Mouse (Mus musculus) spleen, adult 18-20 months (tissue): ENCODE measurements around the gene Dnajb2.
"Not testable (repeated sequence)": the region's sequence is repeated elsewhere in the genome, so short reads cannot be mapped to it uniquely, and the experiment has no call there.

ENCODE experiments used
- DNase-seq, 2 experiments: peaks; one replicate each; pipeline ENCODE4 v3.0.0; 2022; ENCODE audit warnings: mixed read lengths in 2 of 2

Dnajb2 gene

DNA sequence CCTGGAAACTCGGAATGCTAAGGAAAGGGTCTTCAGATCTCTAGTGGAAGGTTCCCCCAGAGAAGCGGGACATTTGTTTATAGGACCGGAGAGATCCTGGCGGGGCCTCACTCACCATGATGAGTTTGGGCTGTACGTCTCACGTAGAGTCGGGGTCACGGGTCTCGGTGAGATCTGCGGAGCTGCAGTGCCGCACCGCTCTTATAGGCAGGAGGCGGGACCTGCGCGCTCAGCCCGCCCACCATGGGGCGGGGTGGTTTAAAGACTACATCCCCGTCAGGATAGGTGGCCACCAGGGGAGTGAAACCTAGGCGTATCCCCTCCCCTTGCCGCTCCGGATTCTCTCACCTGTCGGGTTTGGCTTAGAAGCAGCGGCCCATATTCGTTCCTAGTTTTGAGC, 17.1 kb upstream of the Dnajb2 start:
- peak; percentile 93 to 98 for DNase-seq

DNA sequence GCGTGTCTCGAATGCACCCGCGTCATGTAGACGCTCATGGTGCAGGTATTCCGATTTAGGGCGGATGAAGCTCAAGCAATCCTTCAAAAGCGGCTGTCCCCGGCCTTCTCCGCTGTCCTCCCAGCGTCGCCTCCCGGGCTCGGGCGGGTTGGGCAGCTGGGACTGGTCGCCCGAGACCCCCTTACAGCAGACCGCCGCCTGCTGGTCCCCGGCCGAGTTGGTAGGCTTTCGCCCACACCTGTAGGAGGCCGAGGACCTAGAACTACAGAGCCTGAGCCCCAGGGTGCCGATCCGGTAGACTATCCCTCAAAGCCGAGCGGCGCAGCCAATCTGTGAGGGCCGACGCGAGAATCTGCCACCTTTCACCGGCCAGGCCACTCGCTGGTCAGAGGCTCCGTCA, 16.7 kb upstream of the Dnajb2 start, which contains the start of gene Tuba4a:
Tuba4a (minus strand) TSS at position 335 of the 400 bp plus-strand sequence.
- no peak for DNase-seq

DNA sequence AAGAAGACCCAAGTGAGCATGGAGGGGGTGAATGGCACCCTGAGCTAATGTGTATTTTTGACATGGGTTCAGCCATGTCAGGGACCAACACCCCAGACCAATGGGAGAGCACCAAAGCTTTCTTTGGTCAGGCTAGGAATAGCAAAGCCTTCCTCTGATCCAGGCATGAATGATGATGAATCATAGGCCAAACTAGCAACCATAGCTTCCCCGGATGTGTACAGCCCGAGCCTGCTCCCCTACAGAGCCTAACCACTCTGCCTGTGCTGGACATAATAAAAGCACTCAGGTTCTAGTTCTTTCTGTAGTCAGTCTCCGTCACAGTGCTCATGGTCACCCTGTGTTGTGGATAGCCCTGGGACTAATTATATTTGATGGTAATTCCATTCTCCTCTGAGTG, 14.7 kb upstream of the Dnajb2 start:
- no peak for DNase-seq

DNA sequence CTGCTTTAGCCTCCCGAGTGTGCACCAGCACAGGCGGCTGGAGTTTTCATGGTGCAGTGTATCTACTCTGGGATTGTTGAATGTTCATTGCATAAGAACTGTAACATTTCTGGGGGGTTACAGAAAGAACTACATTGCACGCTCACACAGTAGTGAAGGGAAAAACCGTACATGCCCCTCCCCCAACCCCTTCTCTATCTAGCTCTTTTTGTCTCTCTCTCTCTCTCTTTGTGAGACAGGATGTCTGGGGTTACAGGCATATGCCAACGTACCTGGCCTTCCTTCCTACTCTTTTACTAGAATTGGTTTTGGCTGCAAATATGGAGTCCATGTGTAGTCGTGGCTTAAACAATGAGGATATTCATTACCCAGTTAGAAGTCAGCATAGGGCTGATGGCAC, 13.3 kb upstream of the Dnajb2 start:
- no peak for DNase-seq

DNA sequence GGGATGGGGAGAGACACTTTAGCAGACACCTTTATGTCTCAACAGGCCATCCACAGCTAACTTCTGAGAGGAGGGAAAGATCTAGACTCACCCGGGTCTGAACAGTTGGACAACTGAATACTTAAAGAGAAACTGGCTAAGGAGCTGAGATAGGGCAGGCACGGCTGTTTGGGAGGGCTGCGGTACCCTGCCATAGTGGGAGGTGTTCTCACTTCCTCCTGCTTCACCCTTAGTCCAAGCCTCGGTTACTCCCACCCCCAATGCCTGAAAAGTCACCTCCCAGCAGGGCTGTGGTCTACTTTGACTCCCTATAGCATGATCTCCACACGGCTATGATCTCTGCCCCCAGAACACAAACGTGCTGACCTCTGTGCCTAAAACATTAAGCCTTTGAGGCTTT, 12.7 kb upstream of the Dnajb2 start:
- DNase-seq: no peak

DNA sequence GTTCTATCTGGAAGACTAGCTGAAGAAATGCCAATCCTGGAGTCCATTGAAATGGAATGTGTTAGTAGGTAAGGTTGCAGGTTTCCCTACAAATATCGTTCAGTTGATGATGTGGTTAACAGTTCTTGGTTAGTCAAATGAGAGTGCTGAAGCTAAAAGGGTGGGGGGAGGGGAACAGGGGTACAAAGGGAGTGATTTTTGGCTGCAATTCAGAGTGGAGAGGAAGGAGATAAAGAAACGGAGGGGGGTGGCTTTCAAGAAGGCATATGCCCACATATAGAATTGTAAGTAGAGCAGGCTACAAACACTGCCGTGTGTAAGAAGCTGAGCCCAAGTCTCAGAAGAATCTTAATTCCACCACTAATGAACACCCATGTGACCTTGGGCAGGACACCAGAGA, 10.7 kb upstream of the Dnajb2 start:
- no peak for DNase-seq

DNA sequence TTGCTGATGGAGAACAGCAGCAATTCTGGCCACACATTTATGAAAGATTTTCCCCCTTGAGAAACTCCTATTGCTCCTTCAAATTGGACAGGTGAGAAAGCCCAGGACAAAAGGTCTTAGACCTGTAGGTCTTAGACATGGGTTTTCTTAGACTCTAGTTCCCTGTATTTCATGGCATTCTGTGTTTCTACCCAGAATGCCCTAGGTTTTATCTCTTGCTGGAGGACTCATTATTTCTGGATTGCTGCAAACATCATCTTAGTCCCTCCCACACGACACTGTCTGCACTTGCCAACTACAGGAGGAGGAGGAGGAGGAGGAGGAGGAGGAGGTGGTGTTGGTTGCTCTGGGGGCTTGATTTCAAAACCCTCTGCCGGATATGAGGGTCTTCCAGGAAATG, 10.1 kb upstream of the Dnajb2 start:
- no peak for DNase-seq

DNA sequence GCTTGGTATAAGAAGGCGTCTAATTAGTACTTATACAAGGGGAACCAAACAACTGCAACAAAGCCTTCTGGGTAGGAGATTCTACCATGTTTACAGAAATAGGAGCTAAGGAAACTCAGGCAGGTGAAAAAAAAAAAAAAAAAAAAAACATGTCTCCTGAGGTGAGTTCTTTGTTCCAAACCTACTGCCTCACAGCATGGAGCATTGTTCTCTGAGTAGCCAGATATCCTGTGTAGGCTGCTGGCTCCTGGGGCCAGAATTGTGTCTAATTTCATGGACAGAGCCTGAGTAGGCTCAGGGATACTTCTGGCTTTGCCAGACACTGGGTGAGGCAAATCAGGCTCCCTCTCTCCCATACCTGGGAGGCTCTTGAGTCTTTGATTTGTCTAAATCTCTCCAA, 8.6 kb upstream of the Dnajb2 start:
- no peak for DNase-seq

DNA sequence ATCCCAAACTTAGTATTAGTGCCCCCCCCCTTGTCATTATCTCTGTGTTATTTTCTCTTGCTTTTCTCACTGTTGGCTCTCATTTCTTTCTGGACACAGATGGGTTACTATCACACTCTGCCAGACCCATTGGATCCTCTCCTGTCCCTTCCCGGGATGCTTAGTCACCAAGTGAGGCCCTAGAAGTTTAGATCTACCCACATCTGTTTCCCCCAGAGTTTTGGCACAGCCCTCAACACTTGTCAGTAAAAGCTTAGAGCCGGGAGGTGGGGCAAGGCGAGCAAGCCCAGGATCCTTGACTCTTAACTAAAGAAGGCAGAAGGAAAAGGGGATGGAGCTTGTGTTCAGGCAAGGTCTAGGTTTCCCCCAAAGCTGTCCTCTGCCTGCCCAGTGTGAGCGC, 7.0 kb upstream of the Dnajb2 start:
- no peak for DNase-seq

DNA sequence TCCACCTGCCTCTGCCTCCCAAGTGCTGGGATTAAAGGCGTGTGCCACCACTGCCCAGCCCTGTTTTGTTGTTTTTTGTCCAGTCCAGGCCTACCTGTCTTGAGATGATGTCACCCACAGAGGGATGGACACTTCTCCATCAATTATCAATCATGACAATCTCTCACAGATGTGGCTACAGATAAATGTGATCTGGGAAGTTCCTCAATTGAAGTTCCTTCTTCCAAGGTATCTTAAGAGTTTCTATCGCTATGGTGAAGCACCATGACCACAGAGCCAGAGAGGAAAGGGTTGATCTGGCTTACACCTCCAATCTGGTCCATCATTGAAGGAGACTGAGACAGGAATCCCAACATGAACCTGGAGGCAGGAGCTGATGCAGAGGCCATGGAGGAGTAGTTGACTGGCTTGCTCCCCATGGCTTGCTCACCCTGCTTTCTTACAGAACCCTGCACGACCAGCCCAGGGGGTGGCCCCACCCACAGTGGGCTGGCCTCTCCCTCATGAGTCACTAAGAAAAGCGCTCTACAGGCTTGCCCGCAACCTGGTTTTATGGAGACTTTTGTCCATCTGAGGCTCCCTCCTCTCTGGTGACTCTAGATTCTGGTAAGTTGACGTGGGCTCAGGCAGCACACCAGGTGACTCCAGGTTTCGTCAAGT, 5.7 kb upstream of the Dnajb2 start:
- DNase-seq: no peak

DNA sequence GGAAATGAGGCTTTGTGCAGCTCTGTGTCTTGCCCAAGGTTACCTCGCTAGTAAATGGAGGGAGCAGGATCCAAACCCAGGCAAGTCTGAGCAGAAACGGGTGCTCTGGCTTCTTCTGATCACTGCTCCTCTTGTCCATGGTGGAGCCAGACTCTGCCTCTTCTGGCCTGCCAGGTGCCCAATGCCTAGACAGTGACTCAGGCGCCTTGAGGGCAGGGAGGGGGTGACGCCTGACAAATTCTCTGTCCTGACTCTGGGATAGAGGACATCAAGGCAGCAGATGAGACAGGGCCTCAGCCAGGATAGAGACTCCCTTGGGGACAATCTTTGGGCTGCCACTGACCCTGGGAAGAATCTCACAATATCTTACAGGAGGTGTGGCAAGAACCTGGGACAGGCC, 5.0 kb upstream of the Dnajb2 start:
- no peak for DNase-seq

DNA sequence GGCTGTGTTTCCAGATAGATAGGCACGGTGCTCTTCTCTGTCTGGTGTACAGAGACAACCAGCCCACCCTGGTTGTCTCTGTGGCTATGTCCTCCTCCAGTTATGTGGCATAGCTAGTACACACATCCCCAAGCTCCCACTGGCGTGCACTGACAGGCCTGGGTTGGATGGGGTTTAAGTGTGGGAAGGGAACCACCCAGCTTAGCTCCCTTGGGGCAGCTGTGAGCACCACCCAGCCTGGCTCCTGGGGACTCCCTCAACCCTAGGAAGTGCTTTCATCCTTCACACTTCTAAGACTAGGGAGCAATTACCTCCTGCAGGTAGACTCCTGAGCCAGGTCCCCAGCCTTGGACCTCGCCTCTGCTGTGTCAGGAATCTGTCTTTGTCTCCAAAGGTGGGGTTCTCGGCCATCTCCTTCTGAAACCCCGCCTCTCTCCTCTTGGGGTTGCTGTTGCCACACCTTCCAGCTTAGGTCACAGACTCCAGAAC, 4.5 kb upstream of the Dnajb2 start, which contains the start of gene A630095N17Rik:
A630095N17Rik (minus strand) TSS at position 439 of the 489 bp plus-strand sequence.
- no peak for DNase-seq

DNA sequence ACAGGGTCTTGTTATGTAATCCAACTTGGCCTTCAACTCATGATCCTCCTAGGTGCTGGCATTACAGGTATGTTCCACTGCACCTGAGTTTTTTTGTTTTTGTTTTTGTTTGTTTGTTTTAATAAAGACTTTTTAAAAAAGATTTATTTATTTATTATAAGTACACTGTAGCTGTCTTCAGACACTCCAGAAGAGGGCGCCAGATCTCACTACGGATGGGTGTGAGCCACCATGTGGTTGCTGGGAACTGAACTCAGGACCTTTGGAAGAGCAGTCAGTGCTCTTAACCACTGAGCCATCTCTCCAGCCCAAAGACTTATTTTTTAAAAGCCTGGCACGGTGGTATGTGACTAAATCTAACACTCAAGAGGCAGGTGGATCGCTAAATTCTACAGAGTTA, 3.7 kb upstream of the Dnajb2 start:
- not testable (repeated sequence) for DNase-seq

DNA sequence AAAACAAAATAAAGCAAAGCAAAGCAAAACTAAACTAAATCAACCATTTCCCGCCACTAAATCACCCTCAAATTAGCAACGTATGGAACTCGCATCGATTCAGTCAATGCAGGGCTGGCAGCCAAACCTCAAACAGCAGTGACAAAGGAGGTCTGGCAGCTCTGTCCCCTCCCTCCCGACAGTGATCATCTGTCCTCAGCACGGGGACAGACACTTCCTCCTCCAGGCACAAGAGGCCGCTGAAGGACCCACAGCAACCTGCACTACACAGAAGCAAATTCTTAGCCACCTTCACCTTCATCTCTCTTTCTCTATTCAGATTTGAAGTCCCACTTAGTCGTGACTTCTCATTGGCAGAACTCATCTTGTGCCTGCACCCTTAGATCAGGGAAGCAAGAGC, 1.6 kb upstream of the Dnajb2 start:
- peak; percentile 63 to 66 for DNase-seq

DNA sequence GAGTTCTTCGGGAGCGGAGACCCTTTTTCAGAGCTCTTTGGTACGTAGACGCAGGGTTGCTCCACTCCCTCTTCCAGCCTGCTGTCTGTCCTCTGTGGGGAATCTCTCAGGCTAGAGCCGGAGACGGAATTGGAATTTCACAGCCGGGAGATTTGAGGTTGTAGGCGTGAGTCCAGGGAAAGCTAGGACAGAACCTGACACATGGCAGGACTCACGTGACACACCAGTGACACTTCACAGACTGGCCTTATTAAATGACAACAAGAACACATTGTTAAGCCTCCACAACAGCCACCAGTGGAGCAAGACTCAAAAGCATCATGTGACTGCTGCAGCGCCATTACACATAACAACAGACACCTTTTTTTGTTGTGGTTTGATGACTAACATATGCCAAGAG, 3.4 kb downstream of the Dnajb2 start:
- no peak for DNase-seq

DNA sequence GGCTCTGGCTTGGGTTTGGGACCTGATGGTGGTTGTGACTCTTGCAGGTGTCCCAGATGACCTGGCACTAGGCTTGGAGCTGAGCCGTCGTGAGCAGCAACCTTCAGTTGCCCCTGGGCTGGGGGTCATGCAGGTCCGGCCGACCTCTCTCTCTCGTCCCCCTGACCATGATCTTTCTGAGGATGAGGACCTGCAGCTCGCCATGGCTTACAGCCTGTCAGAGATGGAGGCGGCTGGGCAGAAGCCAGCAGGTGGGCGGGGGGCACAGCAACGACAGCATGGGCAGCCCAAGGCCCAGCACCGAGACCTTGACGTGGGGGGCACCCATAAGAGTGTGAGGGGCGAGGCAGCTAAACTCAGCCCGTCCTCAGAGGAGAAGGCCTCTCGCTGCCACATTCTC, 7.2 kb downstream of the Dnajb2 start:
- no peak for DNase-seq

DNA sequence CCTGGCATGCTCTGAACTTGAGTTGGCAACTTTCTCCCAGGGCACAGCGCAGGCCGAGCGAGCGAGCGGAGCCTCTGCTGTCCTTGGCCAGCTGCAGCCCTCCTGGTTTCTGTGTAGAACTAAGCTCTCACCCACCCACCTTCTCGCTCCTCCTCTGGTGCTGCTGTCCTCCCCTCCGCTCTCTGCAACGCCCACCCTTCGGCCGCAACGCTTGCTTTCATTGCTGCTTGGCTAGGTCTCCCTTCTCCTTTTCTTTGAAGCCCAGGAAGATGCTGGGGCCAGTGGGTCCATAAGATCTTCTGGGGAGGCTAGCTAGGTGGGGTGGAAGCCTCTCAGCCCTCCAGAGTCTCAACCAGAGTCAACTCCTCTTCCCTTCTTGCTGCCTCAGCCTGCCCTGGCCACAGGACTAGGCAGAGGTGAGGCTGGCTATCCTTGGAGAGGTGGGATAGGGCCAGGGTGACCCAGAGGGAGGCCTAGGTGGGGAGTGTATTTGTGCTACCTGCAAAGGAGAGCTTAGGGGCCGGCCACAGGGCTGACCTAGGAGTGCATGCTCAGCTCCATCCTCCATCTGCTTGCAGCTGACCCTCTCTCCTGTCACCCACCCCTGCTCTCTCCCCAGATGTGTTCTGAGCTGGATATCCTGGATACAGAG, 8.1 kb downstream of the Dnajb2 start:
- no peak for DNase-seq

DNA sequence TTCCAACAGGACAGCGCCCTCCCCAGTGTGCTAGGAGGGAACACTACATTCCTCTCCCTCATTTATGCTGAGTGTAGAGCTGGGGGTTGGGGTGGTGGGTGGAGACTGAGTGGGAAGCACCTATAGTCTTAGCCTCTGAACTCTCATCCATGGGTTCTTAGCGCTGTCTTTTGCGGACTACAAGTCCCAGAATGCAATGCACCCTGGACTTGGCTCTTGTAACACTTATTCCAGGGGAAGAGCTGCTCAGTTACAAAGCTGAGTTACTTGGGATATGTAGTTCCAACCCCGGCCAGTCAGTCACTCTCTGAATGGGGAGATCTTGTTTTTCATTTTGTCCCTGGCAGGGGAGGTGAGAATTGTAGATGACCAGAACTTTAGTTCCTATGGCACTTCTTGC, 8.6 kb downstream of the Dnajb2 start:
- DNase-seq: no peak

DNA sequence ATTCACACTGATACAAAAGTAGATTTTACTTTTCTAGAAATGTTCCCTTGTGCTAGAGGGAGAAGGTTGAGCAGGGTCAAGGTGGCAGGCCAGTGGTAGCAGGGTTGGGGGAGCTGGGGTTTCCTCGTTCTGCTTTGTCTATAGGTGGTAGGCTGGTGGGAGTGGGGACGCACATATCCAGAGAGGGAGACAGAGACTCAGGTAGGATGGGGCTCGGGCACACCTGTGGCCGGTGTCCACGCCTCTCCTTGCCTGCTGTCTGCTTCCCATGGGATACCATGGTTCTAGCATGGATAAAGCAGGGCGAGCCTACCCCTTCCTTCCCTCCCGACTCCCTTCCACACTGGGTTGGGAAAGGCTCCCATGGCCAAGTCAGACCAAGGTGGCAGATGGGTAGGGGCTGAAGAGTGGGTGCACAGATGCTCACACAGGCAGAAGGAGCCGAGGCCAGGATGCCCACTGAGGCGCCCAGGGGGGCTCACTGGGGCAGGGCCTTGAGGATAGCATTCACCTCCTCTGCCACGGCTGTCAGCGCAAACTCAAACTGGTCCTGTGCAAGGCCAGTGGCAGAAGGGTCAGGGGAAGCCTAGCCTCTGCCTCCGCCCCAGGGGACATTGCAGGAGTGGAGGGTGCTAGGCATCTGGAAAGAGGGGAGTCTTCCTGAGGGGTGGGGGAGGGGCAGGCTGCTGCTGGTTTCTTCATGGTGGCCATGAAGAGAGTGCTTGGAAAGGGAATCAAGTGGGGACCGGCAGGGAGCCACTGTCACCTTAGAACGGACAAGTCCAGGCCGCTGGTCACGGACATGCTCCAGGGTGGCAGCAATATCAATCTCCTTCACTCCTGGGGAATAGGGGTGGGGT, 11.1 kb downstream of the Dnajb2 start:
- DNase-seq: no peak

DNA sequence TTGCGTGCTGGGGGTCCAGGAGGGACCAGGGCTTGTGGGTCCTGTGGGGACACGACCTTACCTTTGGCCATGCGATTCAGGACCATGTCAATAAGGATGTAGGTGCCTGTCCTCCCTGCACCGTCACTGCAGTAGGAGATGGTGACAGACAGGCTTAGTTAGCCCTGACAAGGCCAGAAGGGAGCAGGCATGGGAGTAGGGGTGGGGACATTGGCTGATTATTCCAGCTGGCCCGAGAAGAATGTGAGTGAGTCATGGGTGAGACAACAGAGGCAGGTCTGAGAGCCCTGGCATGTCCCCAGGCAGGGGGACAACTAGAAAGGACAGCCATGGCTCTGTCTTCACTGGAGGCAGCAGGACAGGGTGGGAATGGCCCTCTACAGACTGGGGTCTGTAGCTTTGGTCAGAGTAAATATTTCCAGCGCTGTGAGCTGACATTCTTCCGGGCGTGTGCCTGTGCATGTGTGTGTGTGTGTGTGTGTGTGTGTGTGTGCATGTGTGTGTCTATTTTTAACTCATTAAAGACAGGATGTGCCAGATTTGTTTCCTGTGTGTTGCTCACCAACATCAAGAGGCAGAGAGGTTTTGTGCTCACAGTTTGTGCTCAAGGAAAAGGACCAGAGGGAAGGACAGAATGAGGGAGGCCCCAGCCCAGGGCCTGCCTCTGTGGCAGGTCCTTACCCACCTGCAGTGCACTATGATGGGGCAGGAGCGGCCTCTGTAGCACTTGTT, 12.0 kb downstream of the Dnajb2 start:
- no peak for DNase-seq

DNA sequence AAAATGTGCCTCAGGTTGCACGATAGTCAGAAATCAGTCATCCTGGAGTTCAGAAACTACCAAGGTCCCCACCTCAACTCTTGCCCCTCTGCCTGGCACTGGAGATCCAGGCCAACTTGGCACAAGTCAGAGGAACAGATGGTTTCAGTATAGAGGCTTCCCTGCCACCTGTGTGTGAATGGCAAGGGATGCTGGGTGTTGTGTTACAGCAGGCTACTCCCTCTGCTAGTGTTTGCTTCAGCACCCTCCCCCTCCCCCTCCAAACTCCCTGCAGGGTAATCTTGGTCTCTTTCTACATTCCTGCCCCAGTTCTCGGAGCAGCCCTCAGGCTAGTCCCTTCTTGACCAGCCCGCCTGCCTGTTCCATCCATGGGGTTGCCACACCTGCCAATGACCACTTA, 14.3 kb downstream of the Dnajb2 start:
- no peak for DNase-seq

DNA sequence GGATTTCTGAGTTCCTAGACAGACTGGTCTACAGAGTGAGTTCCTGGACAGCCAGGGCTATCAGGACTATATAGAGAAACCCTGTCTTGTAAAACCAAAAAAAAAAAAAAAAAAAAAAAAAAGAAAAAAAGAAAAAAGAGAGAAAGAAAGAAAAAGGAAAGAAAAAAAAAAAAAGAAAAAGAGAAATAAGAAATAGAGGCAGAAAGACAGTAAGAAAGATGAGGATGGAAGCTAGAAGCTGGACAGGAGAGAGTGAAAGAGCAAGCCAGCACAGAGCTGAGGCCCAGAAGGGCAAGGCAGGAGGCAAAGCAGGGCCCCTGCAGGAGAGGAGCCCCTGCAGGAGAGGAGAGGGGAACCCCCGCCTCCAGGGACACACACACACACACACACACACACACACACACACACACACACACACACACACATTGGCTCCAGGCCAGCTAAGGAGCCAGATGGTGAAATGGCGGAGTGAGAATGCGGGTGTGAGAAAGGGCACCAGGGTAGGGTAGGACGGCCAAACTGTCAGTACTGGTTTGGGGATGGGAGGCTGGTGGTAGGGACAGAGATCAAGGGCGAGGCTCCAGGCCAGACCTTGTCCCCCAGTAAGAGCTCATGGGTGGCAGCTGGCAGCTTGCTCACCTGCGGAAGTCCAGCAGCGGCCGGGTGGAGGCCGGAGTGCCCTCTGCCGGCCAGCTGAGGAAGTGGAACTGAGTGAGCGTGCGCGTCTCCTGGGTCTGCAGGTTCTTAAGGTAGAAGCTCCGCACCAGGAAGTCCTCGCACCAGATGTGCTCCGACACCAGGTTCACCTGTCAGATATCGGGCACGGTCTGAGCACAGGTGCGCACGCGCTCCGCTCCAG, 15.1 kb downstream of the Dnajb2 start:
- DNase-seq: peak; percentile 84 to 86
